Mouse (Mus musculus) brain, embryonic 14.5 days (tissue): ENCODE measurements around the gene Gm8947.

Source experiments
- CTCF ChIP-seq: fragments of 200-500 bp; IDR thresholded peaks from 2 replicates; pipeline ENCODE4 v1.5.1; 2012; ENCODE audit warnings: inconsistent platforms, mild to moderate bottlenecking, moderate library complexity, borderline replicate concordance; ENCODE audit not compliant: insufficient read depth, insufficient read length; ENCODE audit errors: extremely low read depth
- POLR2A ChIP-seq: fragments of 200-500 bp; IDR thresholded peaks from 2 replicates; pipeline ENCODE4 v1.6.1; 2012; ENCODE audit warnings: mild to moderate bottlenecking, inconsistent platforms, borderline replicate concordance; ENCODE audit not compliant: poor library complexity, insufficient read depth, insufficient read length, severe bottlenecking; ENCODE audit errors: extremely low read depth

- TF ChIP-seq CTCF = no peak
- TF ChIP-seq POLR2A = no peak
Measured at GRCm38 (mm10) chr1:151220098-151220497, 27.9 kb downstream of the Gm8947 start.
